Mouse (Mus musculus) CH12.LX (cell line): Measurements from ENCODE around the gene Cdk13. TPM values are rescaled to one million over a fixed set of nuclear protein-coding genes. Genes with fewer than 3 reads are reported as not detected.

ENCODE experiments used
- DNase-seq: peaks from one replicate; pipeline ENCODE4 v3.0.0-alpha.2; 2013; ENCODE audit errors: extremely low read depth
- H3K27ac ChIP-seq: 2 replicates; pipeline ENCODE4 v1.5.1; 2012; ENCODE audit warnings: low read depth, mild to moderate bottlenecking, control low read depth, moderate library complexity; ENCODE audit not compliant: insufficient read depth
- H3K27me3 ChIP-seq: replicated peaks from 2 replicates; pipeline ENCODE3; 2012; ENCODE audit warnings: inconsistent platforms
- H3K36me3 ChIP-seq, 2 experiments: replicated peaks in 1 of 2; 2 replicates each; pipeline versions ENCODE3 to v1.6.1; 2012; ENCODE audit warnings: inconsistent platforms in 1 of 2, low read length in 1 of 2, mild to moderate bottlenecking in 1 of 2, mixed read lengths in 1 of 2, moderate library complexity in 1 of 2; ENCODE audit not compliant: control insufficient read depth in 1 of 2, insufficient read depth in 1 of 2
- H3K4me1 ChIP-seq, 2 experiments: 2 replicates each; pipeline ENCODE4 v1.6.1; 2012; ENCODE audit warnings: inconsistent platforms in 1 of 2, moderate library complexity in 1 of 2; ENCODE audit not compliant: insufficient read depth in 2 of 2, control insufficient read depth in 1 of 2
- H3K4me2 ChIP-seq: 2 replicates; pipeline ENCODE4 v1.6.1; 2012; ENCODE audit warnings: low read depth, mild to moderate bottlenecking, control low read depth; ENCODE audit not compliant: poor library complexity, insufficient read depth, severe bottlenecking
- H3K4me3 ChIP-seq, 3 experiments: fragments of 150-350 bp in 1 of 3; sonication (generic) in 1 of 3; replicated peaks in 1 of 3; 2 replicates each; pipeline versions ENCODE3 to v1.5.1; 2011 to 2012; ENCODE audit warnings: low read depth in 2 of 3, low read length in 2 of 3, mild to moderate bottlenecking in 2 of 3, moderate library complexity in 2 of 3, control low read depth in 1 of 3, improper control_type of control experiment in 1 of 3, inconsistent platforms in 1 of 3, mixed read lengths in 1 of 3; ENCODE audit not compliant: poor library complexity in 1 of 3
- H3K79me2 ChIP-seq: replicated peaks from 2 replicates; pipeline ENCODE4 v1.6.1; 2012; ENCODE audit warnings: mild to moderate bottlenecking, moderate library complexity; ENCODE audit not compliant: control insufficient read depth, poor library complexity, insufficient read depth, severe bottlenecking; ENCODE audit errors: extremely low read depth
- H3K9ac ChIP-seq: 2 replicates; pipeline ENCODE4 v1.6.1; 2012; ENCODE audit warnings: low read depth, mild to moderate bottlenecking, control low read depth, moderate library complexity; ENCODE audit not compliant: insufficient read depth
- H3K9me3 ChIP-seq: replicated peaks from 2 replicates; pipeline ENCODE3; 2012; ENCODE audit warnings: low read length, inconsistent platforms, mixed read lengths
- BHLHE40 ChIP-seq: IDR thresholded peaks from 2 replicates; pipeline ENCODE4 v1.6.1; 2011; ENCODE audit warnings: mild to moderate bottlenecking, low read depth, low read length, improper control_type of control experiment
- CHD1 ChIP-seq: IDR thresholded peaks from 2 replicates; pipeline ENCODE4 v1.6.1; 2012; ENCODE audit warnings: low read depth, low read length, improper control_type of control experiment, inconsistent platforms
- CHD2 ChIP-seq: IDR thresholded peaks from 2 replicates; pipeline ENCODE4 v1.6.1; 2011; ENCODE audit warnings: low read length, improper control_type of control experiment
- CTCF ChIP-seq, 2 experiments: IDR thresholded peaks in 1 of 2; conservative IDR thresholded peaks in 1 of 2; 2 replicates each; pipeline ENCODE4 v1.5.1; 2011 to 2012; ENCODE audit warnings: low read depth in 2 of 2, low read length in 2 of 2, improper control_type of control experiment in 1 of 2, inconsistent platforms in 1 of 2, mild to moderate bottlenecking in 1 of 2, moderate library complexity in 1 of 2
- ELF1 ChIP-seq: IDR thresholded peaks from 2 replicates; pipeline ENCODE4 v1.6.1; 2014; ENCODE audit warnings: low read depth, mild to moderate bottlenecking, inconsistent platforms, low read length, improper control_type of control experiment
- EP300 ChIP-seq: IDR thresholded peaks from 2 replicates; pipeline ENCODE4 v1.6.1; 2011; ENCODE audit warnings: low read length, improper control_type of control experiment
- ETS1 ChIP-seq: conservative IDR thresholded peaks from 2 replicates; pipeline ENCODE4 v1.6.1; 2012; ENCODE audit warnings: low read depth, mild to moderate bottlenecking, inconsistent platforms, low read length, improper control_type of control experiment, moderate library complexity
- GABPA ChIP-seq: IDR thresholded peaks from 2 replicates; pipeline ENCODE4 v1.6.1; 2012; ENCODE audit warnings: low read depth, low read length, improper control_type of control experiment, inconsistent platforms; ENCODE audit not compliant: insufficient replicate concordance
- IRF4 ChIP-seq: IDR thresholded peaks from 2 replicates; pipeline ENCODE4 v1.6.1; 2014; ENCODE audit warnings: low read depth, mild to moderate bottlenecking, inconsistent platforms, low read length, improper control_type of control experiment
- JUN ChIP-seq: IDR thresholded peaks from 2 replicates; pipeline ENCODE4 v1.6.1; 2011; ENCODE audit warnings: low read depth, mild to moderate bottlenecking, low read length, improper control_type of control experiment, moderate library complexity; ENCODE audit not compliant: insufficient read depth
- JUND ChIP-seq: conservative IDR thresholded peaks from 2 replicates; pipeline ENCODE4 v1.6.1; 2011; ENCODE audit warnings: low read depth, low read length, improper control_type of control experiment
- KAT2A ChIP-seq: IDR thresholded peaks from 2 replicates; pipeline ENCODE4 v1.6.1; 2012; ENCODE audit warnings: low read length, improper control_type of control experiment, inconsistent platforms; ENCODE audit not compliant: insufficient replicate concordance
- MAFK ChIP-seq: IDR thresholded peaks from 2 replicates; pipeline ENCODE4 v1.6.1; 2011; ENCODE audit warnings: low read length, improper control_type of control experiment; ENCODE audit not compliant: insufficient replicate concordance
- MAX ChIP-seq: IDR thresholded peaks from 2 replicates; pipeline ENCODE4 v1.6.1; 2011; ENCODE audit warnings: low read length, improper control_type of control experiment
- MAZ ChIP-seq: IDR thresholded peaks from 2 replicates; pipeline ENCODE4 v1.6.1; 2012; ENCODE audit warnings: low read depth, mild to moderate bottlenecking, inconsistent platforms, low read length, improper control_type of control experiment, moderate library complexity
- MXI1 ChIP-seq: IDR thresholded peaks from 2 replicates; pipeline ENCODE4 v1.6.1; 2011; ENCODE audit warnings: mild to moderate bottlenecking, low read depth, low read length, improper control_type of control experiment
- MYC ChIP-seq: IDR thresholded peaks from 2 replicates; pipeline ENCODE4 v1.6.1; 2011; ENCODE audit warnings: low read depth, mild to moderate bottlenecking, improper control_type of control experiment, low read length
- NRF1 ChIP-seq: IDR thresholded peaks from 2 replicates; pipeline ENCODE4 v1.6.1; 2014; ENCODE audit warnings: low read depth, mild to moderate bottlenecking, inconsistent platforms, low read length, improper control_type of control experiment, moderate library complexity
- POLR2A ChIP-seq: IDR thresholded peaks from 2 replicates; pipeline ENCODE4 v1.6.1; 2011; ENCODE audit warnings: low read depth, mild to moderate bottlenecking, improper control_type of control experiment, low read length
- POLR2AphosphoS2 ChIP-seq: IDR thresholded peaks from 2 replicates; pipeline ENCODE4 v1.6.1; 2011; ENCODE audit warnings: low read depth, low read length, improper control_type of control experiment
- RAD21 ChIP-seq: IDR thresholded peaks from 2 replicates; pipeline ENCODE4 v1.6.1; 2011; ENCODE audit warnings: low read depth, mild to moderate bottlenecking, low read length, improper control_type of control experiment, moderate library complexity
- SIN3A ChIP-seq: IDR thresholded peaks from 2 replicates; pipeline ENCODE4 v1.6.1; 2012; ENCODE audit warnings: low read length, improper control_type of control experiment, inconsistent platforms
- TBP ChIP-seq: conservative IDR thresholded peaks from 2 replicates; pipeline ENCODE4 v1.6.1; 2011; ENCODE audit warnings: low read depth, low read length, improper control_type of control experiment
- TCF12 ChIP-seq: IDR thresholded peaks from 2 replicates; pipeline ENCODE4 v1.6.1; 2014; ENCODE audit warnings: low read depth, mild to moderate bottlenecking, inconsistent platforms, low read length, improper control_type of control experiment
- UBTF ChIP-seq: IDR thresholded peaks from 2 replicates; pipeline ENCODE4 v1.6.1; 2012; ENCODE audit warnings: low read depth, mild to moderate bottlenecking, inconsistent platforms, low read length, improper control_type of control experiment, moderate library complexity
- ZKSCAN1 ChIP-seq: IDR thresholded peaks from 2 replicates; pipeline ENCODE4 v1.6.1; 2012; ENCODE audit warnings: low read depth, inconsistent platforms, low read length, improper control_type of control experiment, borderline replicate concordance
- dilution Hi-C: fragments of 300-500 bp; cut with MboI; formaldehyde crosslinking; loops from 2 replicates; pipeline ENCODE4 v1.14.3; 2020; ENCODE audit warnings: low sequenced_read_pairs; ENCODE audit not compliant: extremely low pct_unique_long_range_greater_than_20kb, extremely low pct_ligation_motif_present
- in situ Hi-C: fragments of 300-500 bp; cut with MboI; formaldehyde crosslinking; loops from 3 replicates; pipeline ENCODE4 v1.14.3; 2019; ENCODE audit warnings: low sequenced_read_pairs, low pct_ligation_motif_present, low pct_unique_long_range_greater_than_20kb, mixed read lengths
- polyA plus RNA-seq: library from polyadenylated mRNA; unstranded; fragments of >175 nt; gene quantifications from 2 replicates; pipeline ENCODE4 v1.2.1, GENCODE M21; 2012; ENCODE audit warnings: low read depth; ENCODE audit not compliant: insufficient read length
- total RNA-seq, 2 experiments: library from RNA; depleted of rRNA; stranded (reverse); fragments of 300-350 nt in 1 of 2; fragments of >200 nt in 1 of 2; gene quantifications; 2 replicates each; pipeline ENCODE4 v1.2.3; 2012 to 2014

Cdk13 gene
- total and polyA plus RNA-seq, 3 experiments: 19.8 to 27.3 (median 20.1) TPM

DNA sequence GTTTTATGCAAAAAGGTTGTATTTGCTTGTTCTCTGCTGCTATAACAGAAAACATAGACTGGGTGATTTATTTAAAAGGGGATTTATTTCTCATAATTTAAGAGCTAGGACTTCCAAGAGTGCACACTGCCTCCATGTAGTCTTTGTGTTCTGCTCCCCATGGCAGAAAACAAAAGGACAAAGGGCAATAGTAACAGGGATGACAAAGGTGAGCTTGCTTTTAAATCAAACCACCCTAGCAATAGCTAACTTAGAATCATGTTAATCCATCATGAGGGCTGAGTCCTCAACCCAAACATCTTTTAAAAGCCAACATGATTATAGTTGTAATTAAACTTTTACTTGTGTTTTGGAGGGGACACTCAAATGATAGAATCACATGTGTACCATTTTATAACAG lies 115.4 kb downstream of the Cdk13 start:
- no peaks in the 10 kb centered on the region for H3K27me3 ChIP-seq
- in situ Hi-C loops: no loop called here
- no peaks in the 10 kb centered on the region for H3K36me3 ChIP-seq
- H3K79me2 ChIP-seq: no peaks in the 10 kb centered on the region
- H3K4me2 ChIP-seq: no peak overlapping the region
- H3K27ac ChIP-seq: no peak overlapping the region
- DNase-seq: no peak
- peaks cover 0 to 5% of the 10 kb centered on the region in 2 experiments; a peak in 2 of 4 replicates for H3K4me1 ChIP-seq
- dilution Hi-C loops: no loop called here
- H3K4me3 ChIP-seq: no peak overlapping the region
- TF ChIP-seq JUN: no peak
- no peak for TF ChIP-seq BHLHE40
- no peak for TF ChIP-seq JUND
- TF ChIP-seq KAT2A: no peak
- no peak for TF ChIP-seq ZKSCAN1
- no peak for TF ChIP-seq CTCF (conservative IDR thresholded peaks at IDR 0.05 in 1 of 2, IDR thresholded peaks at IDR 0.05 in 1 of 2; ENCODE audit: low read depth in 2 of 2, low read length in 2 of 2)
- no peak for TF ChIP-seq ELF1
- TF ChIP-seq RAD21: no peak
- TF ChIP-seq GABPA: no peak
- H3K9me3 ChIP-seq: no peaks in the 10 kb centered on the region
- H3K9ac ChIP-seq: no peak overlapping the region

DNA sequence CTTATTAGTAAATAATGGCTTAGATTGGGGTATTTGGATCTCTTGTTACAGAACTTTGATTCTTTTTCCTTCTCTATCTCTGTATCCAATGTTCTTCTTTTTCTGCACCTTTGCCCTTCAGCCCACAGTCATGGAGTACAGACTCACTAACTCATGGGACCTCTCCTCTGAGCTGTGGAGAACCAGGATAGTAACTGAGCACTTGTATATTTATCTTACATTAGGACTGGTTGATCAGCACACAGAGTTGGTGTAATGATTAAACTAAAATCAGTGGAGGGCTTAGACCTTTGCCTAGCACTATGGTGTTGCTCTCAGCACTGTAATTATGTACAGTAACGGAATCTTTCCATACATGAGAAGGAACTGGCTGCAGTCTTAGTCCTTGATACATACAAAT lies 133.8 kb downstream of the Cdk13 start:
- H3K27me3 ChIP-seq: no peaks in the 10 kb centered on the region
- H3K9me3 ChIP-seq: no peaks in the 10 kb centered on the region
- H3K9ac ChIP-seq: no peak overlapping the region
- no peaks in the 10 kb centered on the region for H3K36me3 ChIP-seq
- in situ Hi-C loops: no loop called here
- DNase-seq: no peak
- H3K4me3 ChIP-seq: no peak overlapping the region
- H3K4me2 ChIP-seq: no peak overlapping the region
- dilution Hi-C loops: no loop called here
- TF ChIP-seq TCF12 (no peak), MAFK (no peak), ETS1 (no peak), TBP (no peak), MYC (no peak), NRF1 (no peak), EP300 (no peak), SIN3A (no peak), UBTF (no peak), MAX (no peak), MXI1 (no peak), POLR2A (no peak), CHD2 (no peak), KAT2A (no peak), CHD1 (no peak), MAZ (no peak), POLR2AphosphoS2 (no peak), ELF1 (no peak), IRF4 (no peak)
- H3K79me2 ChIP-seq: no peaks in the 10 kb centered on the region
- peaks cover 0 to 9% of the 10 kb centered on the region in 2 experiments; a peak in 2 of 4 replicates for H3K4me1 ChIP-seq
- no peak overlapping the region for H3K27ac ChIP-seq
